Mouse (Mus musculus) spleen, adult 12 weeks (tissue): Measurements from ENCODE around the gene Ubl3.

Experiments used
- DNase-seq: peaks from one replicate; pipeline ENCODE4 v3.0.0; 2022; ENCODE audit warnings: low spot score

Ubl3 gene

GRCm38 (mm10) chr5:148562235-148562634, 9.6 kb upstream of the Ubl3 start:
- DNase-seq: no peak

DNA sequence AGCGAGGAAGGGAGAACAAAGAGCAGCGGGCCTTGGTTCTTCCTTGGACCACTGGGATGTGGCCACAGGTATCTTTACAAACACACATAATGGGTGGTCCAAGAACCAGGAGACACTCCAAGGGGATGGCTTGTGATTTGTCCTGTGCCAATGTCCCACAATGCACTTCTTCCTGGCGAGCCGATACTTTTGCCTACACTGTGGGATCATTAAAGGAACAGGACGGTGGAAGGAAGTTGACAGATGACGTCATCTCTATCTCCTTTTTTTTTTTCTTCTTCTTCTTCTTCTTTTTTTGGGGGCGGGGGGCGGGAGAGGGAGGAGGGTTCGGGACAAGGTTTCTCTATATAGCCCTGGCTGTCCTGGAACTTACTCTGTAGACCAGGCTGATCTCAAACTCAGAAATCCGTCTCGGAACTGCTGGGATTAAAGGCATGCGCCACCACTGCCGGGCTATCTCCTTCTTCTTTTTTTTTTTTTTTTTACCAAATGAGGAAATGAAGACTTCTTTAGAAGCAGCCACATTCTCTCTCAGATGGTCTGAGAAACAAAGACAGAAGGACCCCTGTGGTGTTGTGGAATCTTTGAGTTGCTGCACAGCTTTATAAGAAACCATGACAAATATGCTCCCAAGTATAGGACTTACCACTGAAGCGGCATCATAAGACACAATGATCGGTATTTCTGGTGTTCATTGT, 6.8 kb upstream of the Ubl3 start:
- DNase-seq: no peak

DNA sequence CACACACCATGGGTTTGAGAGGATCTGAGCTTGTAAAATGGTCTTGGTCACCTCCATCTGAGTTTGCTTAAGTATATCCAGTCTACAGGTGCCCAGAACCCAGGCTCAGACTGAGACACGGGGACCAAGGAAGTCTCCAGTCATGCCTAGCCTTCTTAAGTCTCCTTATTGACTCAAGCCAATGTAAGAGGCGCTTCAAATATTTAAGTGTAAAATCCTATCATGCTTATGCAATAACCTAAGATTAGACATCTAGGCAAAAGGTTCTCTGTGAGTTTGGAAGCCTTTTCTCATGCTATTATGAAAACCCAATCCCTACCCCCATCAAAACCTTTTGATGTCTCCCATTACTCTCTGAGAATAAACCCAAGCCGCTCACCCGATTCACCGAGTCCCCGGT, 5.9 kb upstream of the Ubl3 start:
- DNase-seq: no peak

GRCm38 (mm10) chr5:148556509-148556908, 3.9 kb upstream of the Ubl3 start:
- no peak for DNase-seq

- DNase-seq: no peak
These were observed 2.6 kb upstream of the Ubl3 start for GRCm38 (mm10) chr5:148555156-148555555.

DNA sequence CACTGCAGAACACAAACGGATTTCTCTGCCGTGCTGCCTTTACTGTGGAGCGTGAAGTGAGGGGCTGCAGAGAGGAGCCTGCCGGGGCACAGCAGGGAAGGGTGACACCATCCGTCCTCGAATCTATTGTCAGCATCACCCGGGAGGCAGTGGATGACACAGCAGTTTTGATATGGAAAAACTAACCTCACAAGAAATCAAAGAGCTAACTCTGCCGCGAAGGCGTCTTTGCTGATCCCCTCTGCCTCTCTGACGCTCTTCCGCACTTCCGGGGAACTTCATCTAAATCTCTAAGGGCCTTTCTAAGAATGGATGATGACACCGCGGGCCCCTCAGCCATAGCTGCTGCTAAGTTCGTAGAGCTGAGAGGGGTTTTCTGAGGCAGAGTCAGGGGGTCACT, 2.1 kb upstream of the Ubl3 start:
- DNase-seq: no peak

- no peak for DNase-seq
These were observed 1.7 kb upstream of the Ubl3 start for GRCm38 (mm10) chr5:148554242-148554641.

GRCm38 (mm10) chr5:148553723-148554122, 1.1 kb upstream of the Ubl3 start:
- no peak for DNase-seq

GRCm38 (mm10) chr5:148551764-148552136, 839 bp downstream of the Ubl3 start:
- no peak for DNase-seq

DNA sequence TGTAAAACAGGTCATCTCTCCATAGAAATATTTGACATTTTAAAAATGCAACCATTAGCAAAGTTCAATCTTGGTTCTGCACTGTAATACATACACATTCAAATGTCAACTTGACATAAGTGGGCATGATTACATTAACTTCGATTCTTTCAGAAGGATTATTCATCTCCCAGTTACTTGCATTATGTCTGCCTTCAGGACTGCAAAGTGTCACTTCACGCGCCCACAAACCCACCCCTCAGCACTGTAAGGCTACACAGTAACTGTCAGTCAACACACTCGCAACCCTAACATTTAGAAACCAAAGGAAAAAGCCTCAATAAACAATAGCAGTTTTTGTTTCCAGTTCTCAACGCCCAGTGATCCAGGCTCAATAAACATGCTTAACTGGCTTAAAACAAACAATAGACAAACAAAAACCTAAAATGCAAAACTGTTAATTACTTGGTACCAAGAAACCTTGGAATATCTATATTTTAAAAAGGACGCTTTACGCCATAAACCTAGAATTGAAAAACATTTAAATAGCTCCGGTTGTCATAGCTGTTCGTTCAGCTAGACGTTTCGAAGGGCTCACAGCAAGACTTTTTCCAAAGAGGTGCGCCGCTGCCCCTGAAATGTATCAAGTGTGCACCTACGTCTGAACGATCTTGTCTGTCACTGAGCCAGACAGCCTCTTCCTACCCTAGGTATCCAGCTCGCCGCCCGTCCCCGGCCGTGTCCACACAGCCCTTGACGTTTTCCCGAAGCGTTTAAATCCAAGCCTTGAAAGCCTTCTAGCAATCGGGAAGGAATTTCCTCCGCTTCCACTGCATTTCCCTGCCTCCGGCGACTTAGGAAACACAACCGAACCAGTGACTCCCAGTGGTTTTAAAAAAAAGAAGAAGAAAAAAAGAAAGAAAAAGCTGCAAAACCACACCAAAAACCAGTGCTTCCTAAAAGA, 1.5 kb downstream of the Ubl3 start:
- no peak for DNase-seq

- no peak for DNase-seq
These were observed 2.2 kb downstream of the Ubl3 start for GRCm38 (mm10) chr5:148550393-148550792.

GRCm38 (mm10) chr5:148549307-148549706, 3.3 kb downstream of the Ubl3 start:
- DNase-seq: no peak

DNA sequence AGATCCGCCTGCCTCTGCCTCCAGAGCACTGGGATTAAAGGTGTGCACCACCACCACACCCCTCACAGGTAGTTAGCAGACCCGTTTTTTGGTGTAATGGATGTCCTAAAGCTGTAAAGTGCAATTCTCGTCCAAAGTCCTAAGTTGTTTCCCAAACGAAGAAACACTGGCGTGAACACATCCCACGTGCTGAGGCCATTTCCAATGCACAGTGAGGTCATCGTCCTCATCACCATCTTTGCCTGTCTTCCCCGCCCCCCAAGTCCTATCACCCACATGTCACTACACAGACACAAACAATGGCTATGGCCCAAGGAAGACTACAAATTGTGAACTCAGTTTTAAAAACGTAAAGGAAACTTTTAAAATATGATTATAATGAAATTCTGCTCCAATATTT, 4.0 kb downstream of the Ubl3 start:
- no peak for DNase-seq

DNA sequence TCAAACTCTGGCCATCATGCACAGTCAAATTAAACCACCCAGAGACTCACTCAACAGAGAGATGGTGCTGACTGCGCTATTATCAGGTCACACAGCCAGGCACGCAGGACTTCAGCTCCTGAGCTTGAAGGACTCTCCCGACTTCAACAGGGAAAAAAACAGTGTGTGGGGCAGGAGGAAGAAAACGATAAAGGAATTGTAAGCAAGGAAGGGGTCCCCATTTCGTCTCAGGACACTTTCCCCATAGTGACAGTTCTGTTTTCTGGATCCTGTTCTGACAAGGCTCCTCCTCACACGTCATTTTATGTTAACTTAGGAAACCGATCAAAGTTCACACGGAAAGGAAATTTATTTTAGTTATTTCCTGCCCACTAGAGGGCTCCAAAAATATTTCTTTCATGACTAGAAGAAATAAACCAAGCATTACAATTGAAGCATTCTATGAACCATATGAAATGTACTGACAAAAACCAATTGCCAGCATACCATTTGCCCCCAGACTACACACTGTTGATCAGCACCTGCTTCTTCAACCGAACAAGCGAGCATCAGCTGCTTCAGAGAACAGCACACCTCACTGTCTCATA, 4.6 kb downstream of the Ubl3 start:
- DNase-seq: no peak

- DNase-seq: no peak
These were observed 5.6 kb downstream of the Ubl3 start for GRCm38 (mm10) chr5:148546970-148547369.

DNA sequence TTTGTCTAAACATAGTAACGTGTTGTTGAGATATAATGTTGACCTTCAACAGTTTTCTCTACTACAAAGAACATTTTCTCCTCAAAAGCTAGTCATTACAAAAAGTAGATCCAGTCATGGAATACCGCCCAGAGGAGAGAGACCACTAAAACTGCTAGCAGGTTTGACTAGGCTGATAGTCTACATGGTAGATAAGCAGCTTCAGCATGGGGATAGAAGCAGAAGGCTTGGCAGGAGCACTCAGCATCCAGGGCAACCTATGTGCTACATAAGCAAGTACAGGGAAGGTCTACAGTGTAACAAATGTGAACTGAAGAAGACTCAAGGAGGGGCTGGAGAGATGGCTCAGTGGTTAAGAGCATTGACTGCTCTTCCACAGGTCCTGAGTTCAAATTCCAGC, 7.9 kb downstream of the Ubl3 start:
- DNase-seq: no peak

- no peak for DNase-seq
These were observed 10.4 kb downstream of the Ubl3 start for GRCm38 (mm10) chr5:148542196-148542595.

DNA sequence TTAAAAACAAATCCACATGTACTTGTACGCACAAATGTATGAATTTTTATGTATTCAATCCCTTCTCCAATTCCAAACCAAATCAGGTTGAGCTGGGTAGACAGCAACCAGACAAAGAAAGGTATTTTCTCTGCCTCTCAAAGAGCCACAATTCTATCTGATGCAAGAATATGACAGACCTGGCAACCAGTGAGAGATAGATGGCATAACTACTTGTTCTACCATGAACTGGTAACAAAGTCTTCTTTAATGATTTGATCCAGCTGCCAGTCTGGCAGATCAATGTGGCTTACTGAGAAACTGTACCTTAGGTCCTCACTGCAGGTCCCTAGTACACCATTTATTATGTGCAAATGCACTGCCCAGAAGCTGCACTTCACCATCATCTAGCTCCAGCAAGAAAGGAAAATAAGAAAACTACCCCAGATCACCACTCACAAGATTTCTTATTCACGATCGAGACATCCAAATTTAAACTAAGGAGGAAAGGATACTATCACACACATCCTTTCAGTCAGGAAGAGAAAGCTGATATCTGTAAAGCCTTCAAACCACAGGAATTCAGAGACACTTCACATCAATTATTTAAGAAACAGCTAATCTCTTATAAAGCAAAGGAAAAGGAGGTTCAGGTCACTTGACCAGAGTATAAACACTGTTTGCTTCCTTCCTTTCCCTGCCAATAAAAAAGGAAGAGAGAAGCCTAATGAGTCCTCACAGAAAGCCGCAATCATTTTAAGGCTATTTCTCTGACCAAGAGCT, 16.7 kb downstream of the Ubl3 start:
- DNase-seq: no peak

- DNase-seq: no peak
These were observed 17.9 kb downstream of the Ubl3 start for GRCm38 (mm10) chr5:148534644-148535043.

DNA sequence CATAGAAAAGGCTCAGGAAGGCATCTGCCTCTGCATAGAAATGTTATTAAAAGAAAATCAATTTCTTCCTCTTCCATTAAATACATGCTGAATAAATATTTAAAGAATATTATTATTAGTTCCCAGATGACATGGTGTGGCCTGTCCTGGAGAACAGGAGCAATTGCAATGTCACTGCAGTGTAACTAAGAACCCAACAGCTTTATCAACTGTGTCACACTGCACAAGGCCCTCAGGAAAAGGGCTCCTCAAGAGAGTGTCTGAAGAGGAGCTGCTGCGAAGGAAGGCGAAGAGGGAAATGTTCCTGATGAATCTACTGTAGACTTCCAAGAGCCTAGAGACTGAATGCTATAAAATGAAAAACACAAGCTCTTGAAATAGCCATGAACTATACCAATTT, 18.7 kb downstream of the Ubl3 start:
- DNase-seq: no peak

DNA sequence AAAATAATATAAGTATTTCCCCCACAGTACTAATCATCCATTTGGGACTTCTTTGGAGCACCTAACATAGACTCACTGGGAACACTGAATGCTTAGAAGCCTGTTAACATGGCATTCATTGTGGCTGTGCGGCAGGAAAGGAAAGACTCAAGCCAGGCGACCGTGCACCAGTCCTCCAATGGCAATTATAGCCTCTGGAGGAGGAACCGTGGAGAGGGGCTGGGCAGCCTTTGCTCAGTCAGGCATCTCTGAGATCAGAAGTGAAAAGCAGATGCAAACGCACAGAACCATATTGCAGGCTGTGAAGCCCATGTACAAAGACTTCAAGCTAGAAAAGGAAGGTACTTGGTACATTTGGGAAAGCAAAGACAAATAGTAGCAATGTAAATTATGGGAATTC, 20.4 kb downstream of the Ubl3 start:
- no peak for DNase-seq

DNA sequence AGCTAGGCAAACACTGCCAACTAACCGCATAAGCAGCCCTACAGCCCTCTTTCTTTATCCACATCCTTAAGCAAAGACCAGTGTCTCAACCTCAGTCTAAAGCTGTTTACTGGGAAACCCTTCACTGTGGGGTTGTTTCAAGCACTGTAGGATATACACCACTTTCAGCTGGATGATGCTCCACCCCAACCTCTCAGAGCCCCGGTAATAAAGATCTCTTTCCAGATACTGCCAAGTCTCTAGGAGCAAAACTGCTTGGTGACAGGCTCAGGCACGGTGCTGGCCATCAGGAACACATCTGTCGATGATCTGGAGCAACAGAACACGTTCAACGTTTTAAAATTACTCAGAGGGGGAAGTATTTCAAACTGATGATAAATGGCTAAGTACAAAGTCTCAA, 25.0 kb downstream of the Ubl3 start:
- no peak for DNase-seq
